In genomic region chr1:64853738-64854730, GRCm38 (mm10) we compare ENCODE assay signal across 9 mouse cellular contexts.
DNase-seq lines count a peak whose midpoint lies in the region; ATAC-seq and TF ChIP-seq lines count a peak whose summit lies in the region.
"Had no signal": no experiment of that assay in that cellular context is flagged by ENCODE, and none has a peak within 500 bp of the region (broad histone marks: within the 10 kb centered on the region; RNA-seq: fewer than 3 reads in every experiment).

No protein-coding gene starts in this region.

- no peak for DNase-seq in liver, postnatal 0 days
- peak; percentile 27 for DNase-seq in embryonic facial prominence, embryonic 11.5 days (ENCODE audit: low spot score)
- DNase-seq in lung, adult 2 months = peak; percentile 58
- no peak for DNase-seq in cerebellum, adult 9-11 months
- DNase-seq in gastrocnemius, postnatal 14 days = no peak

- no peaks in the 10 kb centered on the region for H3K27me3 ChIP-seq in liver, postnatal 0 days (ENCODE audit: insufficient read depth, low read length)
- no peaks in the 10 kb centered on the region for H3K27me3 ChIP-seq in liver, embryonic 12.5 days (replicated peaks)
- no peaks in the 10 kb centered on the region for H3K27me3 ChIP-seq in embryonic facial prominence, embryonic 11.5 days (ENCODE audit: control insufficient read depth, insufficient read depth, low read length)
- H3K27me3 ChIP-seq in neural tube, embryonic 14.5 days (ENCODE audit: control insufficient read depth, insufficient read depth, low read length) = no peaks in the 10 kb centered on the region
- H3K27me3 ChIP-seq in kidney, embryonic 15.5 days = no peaks in the 10 kb centered on the region
- H3K27me3 ChIP-seq: heart, embryonic 15.5 days had no signal

- no peak overlapping the region for H3K27ac ChIP-seq in liver, postnatal 0 days (ENCODE audit: low read depth)
- no peak overlapping the region for H3K27ac ChIP-seq in liver, embryonic 12.5 days
- no peak overlapping the region for H3K27ac ChIP-seq in embryonic facial prominence, embryonic 11.5 days (replicated peaks; ENCODE audit: low read depth, low read length)
- H3K27ac ChIP-seq in neural tube, embryonic 14.5 days (ENCODE audit: low read depth, low read length) = no peak overlapping the region
- H3K27ac ChIP-seq in kidney, embryonic 15.5 days = no peak overlapping the region
- H3K27ac ChIP-seq: heart, embryonic 15.5 days had no signal

- TF ChIP-seq CTCF in liver, postnatal 0 days (IDR thresholded peaks at IDR 0.05; ENCODE audit: low read depth) = no peak
- no peak for TF ChIP-seq CTCF in lung, adult 2 months (IDR thresholded peaks at IDR 0.05; ENCODE audit: insufficient read depth, low read length)

- 68% methylated on average over 5 of the region's 5 CpGs for WGBS in liver, postnatal 0 days (ENCODE audit: insufficient replicate concordance)
- WGBS in liver, embryonic 12.5 days (ENCODE audit: insufficient replicate concordance) = 65% methylated on average over 5 of the region's 5 CpGs
- WGBS in embryonic facial prominence, embryonic 11.5 days = 49% methylated on average over 5 of the region's 5 CpGs
- WGBS in lung, adult 2 months = 70% methylated on average over 5 of the region's 5 CpGs
- 26% methylated on average over 5 of the region's 5 CpGs for WGBS in neural tube, embryonic 14.5 days
- WGBS in kidney, embryonic 15.5 days = 72% methylated on average over 5 of the region's 5 CpGs

- H3K4me2 ChIP-seq in liver, postnatal 0 days (ENCODE audit: low read depth, low read length) = no peak overlapping the region
- H3K4me2 ChIP-seq in liver, embryonic 12.5 days = no peak overlapping the region
- H3K4me2 ChIP-seq in embryonic facial prominence, embryonic 11.5 days (ENCODE audit: low read depth, low read length) = no peak overlapping the region
- no peak overlapping the region for H3K4me2 ChIP-seq in neural tube, embryonic 14.5 days (ENCODE audit: low read depth, low read length)
- H3K4me2 ChIP-seq in kidney, embryonic 15.5 days = no peak overlapping the region
- H3K4me2 ChIP-seq: heart, embryonic 15.5 days had no signal

- ATAC-seq in liver, postnatal 0 days = peak; percentile 35; the same call in 1 of the 2 replicates
- ATAC-seq in liver, embryonic 12.5 days = no peak
- ATAC-seq in embryonic facial prominence, embryonic 11.5 days (replicated peaks; ENCODE audit: insufficient number of reproducible peaks, low FRiP score, low TSS enrichment, low read depth) = peak; percentile 83; the same call in 1 of the 2 replicates
- peak; percentile 78 for ATAC-seq in neural tube, embryonic 14.5 days (ENCODE audit: low read depth)
- no peak for ATAC-seq in kidney, embryonic 15.5 days (replicated peaks; ENCODE audit: low FRiP score)

- 0 out of 2 replicates have a peak, but pooled peaks cover 5% of the 10 kb centered on the region for H3K4me1 ChIP-seq in liver, postnatal 0 days (ENCODE audit: insufficient read depth)
- H3K4me1 ChIP-seq in liver, embryonic 12.5 days = peaks cover 7% of the 10 kb centered on the region; the same call in 1 of the 2 replicates
- no peaks in the 10 kb centered on the region for H3K4me1 ChIP-seq in embryonic facial prominence, embryonic 11.5 days (ENCODE audit: control insufficient read depth, insufficient read depth, low read length)
- no peaks in the 10 kb centered on the region; the same call in 1 of the 2 replicates for H3K4me1 ChIP-seq in lung, adult 2 months (ENCODE audit: control insufficient read depth, insufficient read depth, low read length)
- H3K4me1 ChIP-seq in neural tube, embryonic 14.5 days (ENCODE audit: control insufficient read depth, insufficient read depth, low read length) = no peaks in the 10 kb centered on the region
- peaks cover 9% of the 10 kb centered on the region; the same call in 1 of the 2 replicates for H3K4me1 ChIP-seq in kidney, embryonic 15.5 days

- TF ChIP-seq POLR2A in lung, adult 2 months (IDR thresholded peaks at IDR 0.05; ENCODE audit: borderline replicate concordance, extremely low read depth, low read depth, low read length) = no peak

- no peak overlapping the region for H3K9ac ChIP-seq in liver, postnatal 0 days (replicated peaks)
- no peak overlapping the region for H3K9ac ChIP-seq in liver, embryonic 12.5 days
- H3K9ac ChIP-seq in embryonic facial prominence, embryonic 11.5 days (replicated peaks; ENCODE audit: low read length) = no peak overlapping the region
- no peak overlapping the region for H3K9ac ChIP-seq in neural tube, embryonic 14.5 days (replicated peaks; ENCODE audit: low read depth, low read length)
- H3K9ac ChIP-seq in kidney, embryonic 15.5 days = no peak overlapping the region
- H3K9ac ChIP-seq: heart, embryonic 15.5 days had no signal

- no peak for TF ChIP-seq EP300 in liver, postnatal 0 days (IDR thresholded peaks at IDR 0.05; ENCODE audit: low read depth)

- intact Hi-C loops in gastrocnemius, postnatal 14 days (cut with DNase I; ENCODE audit: low total_unique reads) = no loop called here

- no peak overlapping the region for H3K4me3 ChIP-seq in liver, postnatal 0 days (ENCODE audit: low read depth, low read length)
- H3K4me3 ChIP-seq in liver, embryonic 12.5 days = no peak overlapping the region
- H3K4me3 ChIP-seq in embryonic facial prominence, embryonic 11.5 days (ENCODE audit: low read depth, low read length) = no peak overlapping the region
- no peak overlapping the region for H3K4me3 ChIP-seq in lung, adult 2 months (replicated peaks; ENCODE audit: extremely low read depth, low read depth, low read length)
- no peak overlapping the region for H3K4me3 ChIP-seq in neural tube, embryonic 14.5 days (ENCODE audit: low read depth, low read length)
- no peak overlapping the region for H3K4me3 ChIP-seq in kidney, embryonic 15.5 days (replicated peaks)
- H3K4me3 ChIP-seq: heart, embryonic 15.5 days had no signal

- no peaks in the 10 kb centered on the region for H3K36me3 ChIP-seq in liver, postnatal 0 days (replicated peaks; ENCODE audit: insufficient read depth, low read length)
- H3K36me3 ChIP-seq in liver, embryonic 12.5 days = no peaks in the 10 kb centered on the region
- H3K36me3 ChIP-seq in embryonic facial prominence, embryonic 11.5 days (replicated peaks; ENCODE audit: control insufficient read depth, insufficient read depth, low read depth, low read length) = no peaks in the 10 kb centered on the region
- H3K36me3 ChIP-seq in neural tube, embryonic 14.5 days (ENCODE audit: control insufficient read depth, insufficient read depth, low read length) = no peaks in the 10 kb centered on the region
- no peaks in the 10 kb centered on the region for H3K36me3 ChIP-seq in kidney, embryonic 15.5 days
- H3K36me3 ChIP-seq: heart, embryonic 15.5 days had no signal

- H3K9me3 ChIP-seq in liver, postnatal 0 days (ENCODE audit: low read length) = no peaks in the 10 kb centered on the region
- no peaks in the 10 kb centered on the region for H3K9me3 ChIP-seq in liver, embryonic 12.5 days (replicated peaks)
- H3K9me3 ChIP-seq in embryonic facial prominence, embryonic 11.5 days (replicated peaks; ENCODE audit: control insufficient read depth, low read length) = no peaks in the 10 kb centered on the region
- no peaks in the 10 kb centered on the region for H3K9me3 ChIP-seq in neural tube, embryonic 14.5 days (ENCODE audit: control insufficient read depth, low read length)
- H3K9me3 ChIP-seq in kidney, embryonic 15.5 days (replicated peaks) = no peaks in the 10 kb centered on the region
- H3K9me3 ChIP-seq: heart, embryonic 15.5 days had no signal

Comparison
In these comparisons a context has a peak if more than half of its experiments do, and no peak if none do; other contexts are left out.
1. ATAC-seq: peak in liver, postnatal 0 days (single experiment), embryonic facial prominence, embryonic 11.5 days (single experiment) and neural tube, embryonic 14.5 days (single experiment); none in liver, embryonic 12.5 days (single experiment) and kidney, embryonic 15.5 days (single experiment).
2. DNase-seq: peak in embryonic facial prominence, embryonic 11.5 days (single experiment) and lung, adult 2 months (single experiment); none in liver, postnatal 0 days (single experiment), cerebellum, adult 9-11 months (single experiment) and gastrocnemius, postnatal 14 days (single experiment).